Mouse (Mus musculus) liver, postnatal 0 days (tissue): Measurements from ENCODE around the gene Btbd18.

Experiments used
- CTCF ChIP-seq: sonication (generic); IDR thresholded peaks from 2 replicates; pipeline ENCODE4 v1.5.1; 2016; ENCODE audit warnings: antibody characterized with exemption, low read depth
- EP300 ChIP-seq: IDR thresholded peaks from 2 replicates; pipeline ENCODE4 v1.6.1; 2016; ENCODE audit warnings: antibody characterized with exemption, low read depth, mild to moderate bottlenecking

- TF ChIP-seq CTCF, result no peak
- TF ChIP-seq EP300, result peak; percentile 28; the same call in 1 of the 2 replicates
Observed at GRCm38 (mm10) chr2:84650464-84651195, 8.2 kb upstream of the Btbd18 start, which contains the start of gene Ctnnd1.
